Mouse (Mus musculus) effector memory CD4-positive, alpha-beta T cell, adult 5 months (primary cell): Measurements from ENCODE around the gene Mypop. TPM values are rescaled to one million over a fixed set of nuclear protein-coding genes. Genes with fewer than 3 reads are reported as not detected.

Experiments used
- polyA plus RNA-seq: library from polyadenylated mRNA; unstranded; fragments of 100-300 nt; shearing (Covaris generic); gene quantifications from one replicate; pipeline ENCODE4 v1.2.1, GENCODE M21; 2017

Gene Mypop
- polyA plus RNA-seq, result 5.4 TPM

GRCm38 (mm10) chr7:18990601-18991295, at the start of gene Mypop:
Mypop (plus strand) TSS chr7:18991245.

GRCm38 (mm10) chr7:18987100-18987499, 3.9 kb upstream of the Mypop start, which contains the start of gene Nanos2:
Nanos2 (plus strand) TSS chr7:18987400.

GRCm38 (mm10) chr7:19003902-19004630, 13.0 kb downstream of the Mypop start, which contains the start of gene Irf2bp1:
Irf2bp1 (plus strand) TSS chr7:19004044.

DNA sequence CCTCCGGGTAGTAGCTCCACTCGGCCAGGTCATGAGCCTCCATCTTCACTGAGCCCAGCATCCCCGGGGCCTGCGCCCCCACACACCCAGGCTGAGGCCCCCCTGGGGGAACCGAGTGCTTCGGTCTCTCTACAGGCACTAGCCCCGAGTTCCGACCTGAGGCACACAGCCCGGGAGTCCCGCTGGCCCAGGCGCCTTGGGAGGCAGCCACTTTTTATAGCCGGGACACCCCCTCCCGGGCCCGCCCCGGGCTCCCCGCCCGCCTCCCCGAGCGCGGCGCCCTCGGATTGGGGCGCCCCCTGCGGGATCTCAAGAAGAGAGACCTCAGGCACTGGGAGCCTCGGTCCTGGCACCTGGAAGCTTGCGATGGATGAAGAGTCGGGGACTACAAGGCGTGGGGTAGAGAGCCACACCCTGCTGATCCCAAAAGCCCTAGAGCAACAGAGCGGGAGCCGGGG, 32.3 kb downstream of the Mypop start, which contains the start of gene Foxa3:
TSS of gene Foxa3 (minus strand) at position 182 of the 458 bp plus-strand sequence.

DNA sequence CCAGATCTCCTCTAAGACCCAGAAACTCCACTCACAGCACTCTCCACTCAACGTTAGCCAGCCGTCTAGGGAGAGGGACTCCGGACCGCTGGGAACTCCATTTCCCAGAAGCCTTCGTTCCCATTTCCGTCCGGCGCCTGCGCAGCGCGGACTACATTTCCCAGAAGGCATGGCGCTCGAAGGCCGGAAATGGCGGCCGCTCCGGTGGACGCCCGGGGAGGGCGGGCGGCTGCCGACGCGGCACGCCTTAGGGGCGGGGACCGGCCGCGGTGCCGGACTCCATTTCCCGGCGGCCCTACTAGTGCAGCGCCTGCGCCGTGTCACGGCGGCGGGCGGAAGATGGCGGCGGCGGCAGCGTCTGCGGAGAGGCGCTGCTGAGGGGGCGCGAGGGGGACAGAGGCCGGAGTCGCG, 33.1 kb downstream of the Mypop start, which contains the start of gene Sympk:
TSS of gene Sympk (plus strand) at position 282 of the 411 bp plus-strand sequence.

Other genes with a start within 250 kb of the Mypop start
- not detected for gene Psg19, start 192.7 kb upstream of the Mypop start, polyA plus RNA-seq
- not detected for gene Psg17, start 169.6 kb upstream of the Mypop start, polyA plus RNA-seq
- 0.35 TPM for gene Mill2, start 151.3 kb upstream of the Mypop start, polyA plus RNA-seq
- gene Pglyrp1, start 119.9 kb upstream of the Mypop start, polyA plus RNA-seq, result 62.9 TPM
- gene Ccdc61, start 80.8 kb upstream of the Mypop start, polyA plus RNA-seq, result 17.8 TPM
- gene Nova2, start 65.4 kb upstream of the Mypop start, polyA plus RNA-seq, result not detected
- not detected for gene Nanos2, start 3.8 kb upstream of the Mypop start, polyA plus RNA-seq
- 32.4 TPM for gene Irf2bp1, start 12.8 kb downstream of the Mypop start, polyA plus RNA-seq
- not detected for gene Foxa3, start 32.3 kb downstream of the Mypop start, polyA plus RNA-seq
- 19.8 TPM for gene Sympk, start 33.1 kb downstream of the Mypop start, polyA plus RNA-seq
- not detected for gene Rsph6a, start 63.4 kb downstream of the Mypop start, polyA plus RNA-seq
- 0.61 TPM for gene Dmwd, start 85.0 kb downstream of the Mypop start, polyA plus RNA-seq
- gene Dmpk, start 92.6 kb downstream of the Mypop start, polyA plus RNA-seq, result 0.69 TPM
- 0.20 TPM for gene Six5, start 103.3 kb downstream of the Mypop start, polyA plus RNA-seq
- gene Gm4969, start 127.1 kb downstream of the Mypop start, polyA plus RNA-seq, result not detected
- gene Fbxo46, start 128.6 kb downstream of the Mypop start, polyA plus RNA-seq, result 11.3 TPM
- 12.8 TPM for gene Qpctl, start 158.0 kb downstream of the Mypop start, polyA plus RNA-seq
- gene Snrpd2, start 158.5 kb downstream of the Mypop start, polyA plus RNA-seq, result 30.8 TPM
- not detected for gene Gipr, start 174.9 kb downstream of the Mypop start, polyA plus RNA-seq
- 16.7 TPM for gene Eml2, start 185.2 kb downstream of the Mypop start, polyA plus RNA-seq
- 0.12 TPM for gene Gpr4, start 221.3 kb downstream of the Mypop start, polyA plus RNA-seq
- gene Opa3, start 237.1 kb downstream of the Mypop start, polyA plus RNA-seq, result 95.5 TPM